Comparison of ENCODE assay signal across 8 mouse cellular contexts in genomic region chr9:31997178-31998097, GRCm38 (mm10).
DNase-seq lines count a peak whose midpoint lies in the region; ATAC-seq lines count a peak whose summit lies in the region.

No protein-coding gene starts in this region.

- peak overlapping the region; percentile 30; the same call in 1 of the 2 replicates for H3K9ac ChIP-seq in embryonic facial prominence, embryonic 14.5 days (ENCODE audit: low read depth, low read length)
- H3K9ac ChIP-seq in limb, embryonic 11.5 days (ENCODE audit: low read length): no peak overlapping the region
- H3K9ac ChIP-seq in neural tube, embryonic 15.5 days (replicated peaks): no peak overlapping the region

- no peak overlapping the region for H3K4me3 ChIP-seq in embryonic facial prominence, embryonic 14.5 days (ENCODE audit: low read depth, low read length)
- no peak overlapping the region for H3K4me3 ChIP-seq in limb, embryonic 11.5 days (ENCODE audit: low read depth, low read length)
- no peak overlapping the region for H3K4me3 ChIP-seq in neural tube, embryonic 15.5 days (replicated peaks)

- peak overlapping the region; percentile 81 for H3K27ac ChIP-seq in embryonic facial prominence, embryonic 14.5 days (replicated peaks; ENCODE audit: low read depth, low read length)
- no peak overlapping the region for H3K27ac ChIP-seq in limb, embryonic 11.5 days (replicated peaks; ENCODE audit: low read depth, low read length)
- 0 out of 2 replicates have a peak overlapping the region, but pooled peaks have one; percentile 41 for H3K27ac ChIP-seq in neural tube, embryonic 15.5 days (replicated peaks)

- H3K36me3 ChIP-seq in embryonic facial prominence, embryonic 14.5 days (ENCODE audit: control insufficient read depth, insufficient read depth, low read length): no peaks in the 10 kb centered on the region
- no peaks in the 10 kb centered on the region for H3K36me3 ChIP-seq in limb, embryonic 11.5 days (ENCODE audit: control insufficient read depth, insufficient read depth, low read length)
- H3K36me3 ChIP-seq in neural tube, embryonic 15.5 days: no peaks in the 10 kb centered on the region

- H3K27me3 ChIP-seq in embryonic facial prominence, embryonic 14.5 days (replicated peaks; ENCODE audit: control insufficient read depth, insufficient read depth, low read length): no peaks in the 10 kb centered on the region
- H3K27me3 ChIP-seq in limb, embryonic 11.5 days (ENCODE audit: control insufficient read depth, insufficient read depth, low read length): no peaks in the 10 kb centered on the region
- no peaks in the 10 kb centered on the region for H3K27me3 ChIP-seq in neural tube, embryonic 15.5 days (replicated peaks)

- peaks cover 16% of the 10 kb centered on the region; the same call in 1 of the 2 replicates for H3K4me1 ChIP-seq in embryonic facial prominence, embryonic 14.5 days (ENCODE audit: control insufficient read depth, insufficient read depth, low read length)
- peaks cover 5% of the 10 kb centered on the region for H3K4me1 ChIP-seq in limb, embryonic 11.5 days (ENCODE audit: control insufficient read depth, insufficient read depth, low read length)
- H3K4me1 ChIP-seq in neural tube, embryonic 15.5 days: peaks cover 7% of the 10 kb centered on the region; the same call in 1 of the 2 replicates

- intact Hi-C loops in heart, postnatal 14 days (cut with DNase I): no loop called here

- peak overlapping the region; percentile 42 for H3K4me2 ChIP-seq in embryonic facial prominence, embryonic 14.5 days (ENCODE audit: low read depth, low read length)
- H3K4me2 ChIP-seq in limb, embryonic 11.5 days (ENCODE audit: low read depth, severe bottlenecking): no peak overlapping the region
- H3K4me2 ChIP-seq in neural tube, embryonic 15.5 days: 0 out of 2 replicates have a peak overlapping the region, but pooled peaks have one; percentile 6

- ATAC-seq in embryonic facial prominence, embryonic 14.5 days (ENCODE audit: low read depth): peak; percentile 80
- no peak for ATAC-seq in limb, embryonic 11.5 days (ENCODE audit: insufficient number of reproducible peaks, low FRiP score, low TSS enrichment, low read depth)
- ATAC-seq in neural tube, embryonic 15.5 days (ENCODE audit: low FRiP score): no peak

- 35% methylated on average over 25 of the region's 25 CpGs for WGBS in embryonic facial prominence, embryonic 14.5 days
- WGBS in limb, embryonic 11.5 days: 59% methylated on average over 25 of the region's 25 CpGs
- WGBS in neural tube, embryonic 15.5 days: 56% methylated on average over 25 of the region's 25 CpGs

- DNase-seq in kidney, adult 9 months: peak; percentile 28
- no peak for DNase-seq in kidney, adult 18-20 months
- peak; percentile 85 for DNase-seq in embryonic facial prominence, embryonic 14.5 days (ENCODE audit: low spot score)
- peak; percentile 33 to 48 for DNase-seq in heart, postnatal 14 days
- peak; percentile 35 for DNase-seq in limb, embryonic 11.5 days (ENCODE audit: low spot score)
- DNase-seq in adipocyte (ENCODE audit: low spot score): no peak
- no peak for DNase-seq in thymus, postnatal 25 days

- H3K9me3 ChIP-seq in embryonic facial prominence, embryonic 14.5 days (ENCODE audit: control insufficient read depth, low read length): no peaks in the 10 kb centered on the region
- H3K9me3 ChIP-seq in limb, embryonic 11.5 days (ENCODE audit: control insufficient read depth, low read length): no peaks in the 10 kb centered on the region
- H3K9me3 ChIP-seq in neural tube, embryonic 15.5 days (replicated peaks): no peaks in the 10 kb centered on the region

Comparison
In these comparisons a context has a peak if more than half of its experiments do, and no peak if none do; other contexts are left out.
1. DNase-seq: peak in kidney, adult 9 months (single experiment), embryonic facial prominence, embryonic 14.5 days (single experiment), heart, postnatal 14 days (2 of 2) and limb, embryonic 11.5 days (single experiment); none in kidney, adult 18-20 months (single experiment), adipocyte (single experiment) and thymus, postnatal 25 days (single experiment).